Mouse (Mus musculus): ENCODE results near the gene Vgll4. TPM values are rescaled to one million over a fixed set of nuclear protein-coding genes. Genes with fewer than 3 reads are reported as not detected.
A peak's percentile ranks its signal among the peaks of the same experiment; 100 is the strongest.

Gene Vgll4
- polyA plus RNA-seq, 1 experiment from 2014 or later = 129 TPM

DNA sequence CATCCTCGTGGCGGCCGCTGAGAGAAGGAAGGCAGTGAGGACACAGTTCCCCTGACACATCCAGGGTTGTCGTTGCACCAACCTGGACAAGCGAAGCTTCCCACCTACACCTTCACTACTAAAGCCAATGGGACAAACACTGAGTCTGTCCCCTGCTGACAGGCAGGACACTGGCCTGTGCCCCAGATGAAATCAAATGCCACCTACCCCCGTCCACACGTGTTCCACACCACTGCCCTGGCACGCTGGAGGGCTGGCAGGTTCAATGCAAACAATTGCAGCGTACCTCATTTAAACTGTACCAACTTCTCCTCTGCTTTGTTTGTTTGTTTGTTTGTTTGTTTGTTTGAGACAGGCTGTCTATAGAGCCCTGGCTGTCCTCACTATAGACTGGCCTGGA lies 50.8 kb downstream of the Vgll4 start:
- H3K9me3 ChIP-seq (replicated peaks) = no peaks in the 10 kb centered on the region
- peak overlapping the region; percentile 96 for H3K27ac ChIP-seq
- H3K27me3 ChIP-seq (ENCODE audit: low read depth, poor library complexity, severe bottlenecking) = no peaks in the 10 kb centered on the region
- H3K4me1 ChIP-seq = peaks cover 58% of the 10 kb centered on the region
- DNase-seq (ENCODE audit: low spot score) = no peak
- H3K4me3 ChIP-seq = peak overlapping the region; percentile 73
- WGBS = 88% methylated on average over 9 of the region's 9 CpGs
- H3K36me3 ChIP-seq = peaks cover 9% of the 10 kb centered on the region

DNA sequence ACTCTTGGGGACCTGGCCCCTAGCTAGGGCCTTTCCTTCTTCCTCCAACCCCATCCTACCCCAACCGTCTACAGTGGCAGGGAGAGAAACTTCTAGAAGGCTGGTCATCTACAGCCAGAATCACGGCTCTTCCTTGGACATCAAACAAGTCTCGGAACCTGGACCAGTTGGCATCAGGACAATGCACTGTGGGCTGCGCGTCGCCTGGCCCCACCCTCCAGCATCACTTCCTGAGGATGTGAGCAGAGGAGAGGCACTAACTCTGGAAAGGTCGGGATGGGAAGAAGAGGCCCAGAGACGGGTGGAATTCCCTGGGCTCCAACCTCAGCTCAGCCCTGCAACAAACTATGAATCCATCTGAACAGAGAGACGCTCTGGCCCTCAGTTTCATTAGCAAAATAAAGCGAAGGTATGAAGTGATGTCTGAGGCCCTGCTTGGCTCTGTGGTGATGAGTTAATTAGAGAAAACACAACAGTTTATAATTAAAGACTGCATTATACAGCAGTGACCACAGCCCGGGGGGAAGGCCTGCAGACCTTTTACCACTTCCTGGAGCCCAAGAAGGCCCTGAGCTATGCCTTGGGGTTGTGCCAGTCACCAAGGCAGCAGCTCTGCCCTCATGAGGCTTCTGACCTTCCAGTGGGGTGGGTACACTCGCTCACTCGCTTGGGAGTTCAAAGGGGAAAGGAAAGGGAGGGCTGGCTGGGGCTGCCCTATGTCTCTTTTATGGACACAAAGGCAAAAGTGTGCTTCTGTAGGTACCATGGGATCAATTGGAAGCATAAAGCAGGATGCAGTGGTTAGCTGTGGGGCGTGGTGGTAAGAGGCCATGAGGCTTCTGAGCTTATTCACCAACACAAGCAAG lies 51.8 kb downstream of the Vgll4 start:
- no peaks in the 10 kb centered on the region for H3K9me3 ChIP-seq (replicated peaks)
- WGBS = 59% methylated on average over 14 of the region's 14 CpGs
- H3K4me3 ChIP-seq = peak overlapping the region; percentile 73
- H3K36me3 ChIP-seq = peaks cover 9% of the 10 kb centered on the region
- no peak for DNase-seq (ENCODE audit: low spot score)
- no peaks in the 10 kb centered on the region for H3K27me3 ChIP-seq (ENCODE audit: low read depth, poor library complexity, severe bottlenecking)
- peak overlapping the region; percentile 96 for H3K27ac ChIP-seq
- H3K4me1 ChIP-seq = peaks cover 68% of the 10 kb centered on the region

DNA sequence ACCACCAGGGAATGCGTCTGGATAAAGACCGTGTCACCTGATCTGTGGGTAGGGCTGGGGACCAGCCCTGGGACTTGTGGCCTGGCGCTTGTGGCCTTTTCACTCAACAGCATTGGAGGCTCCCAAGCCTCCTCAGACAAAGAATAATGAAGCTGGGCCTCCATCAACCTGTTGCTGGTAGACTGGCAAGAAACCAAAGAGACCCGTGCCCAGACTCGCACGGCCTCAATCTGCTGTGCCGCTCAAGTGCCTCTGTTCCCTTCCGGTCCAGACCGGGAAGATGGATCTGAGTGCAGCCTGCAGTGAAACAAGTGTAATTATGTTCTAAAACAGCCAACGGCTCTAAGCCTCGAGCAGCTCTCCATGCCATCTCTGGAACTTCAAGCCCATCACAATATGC lies 52.7 kb downstream of the Vgll4 start:
- Histone ChIP-seq H3K36me3 (peaks cover 9% of the 10 kb centered on the region), H3K4me3 (peak overlapping the region; percentile 73), H3K4me1 (peaks cover 77% of the 10 kb centered on the region), H3K27ac (peak overlapping the region; percentile 76), H3K9me3 (replicated peaks) (no peaks in the 10 kb centered on the region), H3K27me3 (ENCODE audit: low read depth, poor library complexity, severe bottlenecking) (no peaks in the 10 kb centered on the region)
- no peak for DNase-seq (ENCODE audit: low spot score)
- WGBS = 41% methylated on average over 11 of the region's 11 CpGs

DNA sequence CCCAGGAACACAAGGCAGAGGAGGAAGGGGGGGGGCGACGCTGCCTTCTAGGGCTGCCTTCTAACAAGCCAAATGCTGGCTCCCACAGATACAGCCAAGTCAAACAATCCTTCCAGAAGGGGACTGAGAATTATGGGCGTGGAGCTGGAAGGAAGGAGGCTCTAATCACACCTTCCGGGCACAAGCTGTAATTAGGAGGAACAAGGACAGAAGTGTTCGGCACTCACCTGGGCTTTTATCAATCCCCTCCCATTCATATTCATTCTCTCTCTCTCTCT lies 53.1 kb downstream of the Vgll4 start:
- Histone ChIP-seq H3K27me3 (ENCODE audit: low read depth, poor library complexity, severe bottlenecking) (no peaks in the 10 kb centered on the region), H3K9me3 (replicated peaks) (no peaks in the 10 kb centered on the region), H3K4me3 (peak overlapping the region; percentile 73), H3K36me3 (peaks cover 11% of the 10 kb centered on the region), H3K4me1 (peaks cover 82% of the 10 kb centered on the region), H3K27ac (peak overlapping the region; percentile 76)
- WGBS = 8% methylated on average over 5 of the region's 5 CpGs
- no peak for DNase-seq (ENCODE audit: low spot score)

DNA sequence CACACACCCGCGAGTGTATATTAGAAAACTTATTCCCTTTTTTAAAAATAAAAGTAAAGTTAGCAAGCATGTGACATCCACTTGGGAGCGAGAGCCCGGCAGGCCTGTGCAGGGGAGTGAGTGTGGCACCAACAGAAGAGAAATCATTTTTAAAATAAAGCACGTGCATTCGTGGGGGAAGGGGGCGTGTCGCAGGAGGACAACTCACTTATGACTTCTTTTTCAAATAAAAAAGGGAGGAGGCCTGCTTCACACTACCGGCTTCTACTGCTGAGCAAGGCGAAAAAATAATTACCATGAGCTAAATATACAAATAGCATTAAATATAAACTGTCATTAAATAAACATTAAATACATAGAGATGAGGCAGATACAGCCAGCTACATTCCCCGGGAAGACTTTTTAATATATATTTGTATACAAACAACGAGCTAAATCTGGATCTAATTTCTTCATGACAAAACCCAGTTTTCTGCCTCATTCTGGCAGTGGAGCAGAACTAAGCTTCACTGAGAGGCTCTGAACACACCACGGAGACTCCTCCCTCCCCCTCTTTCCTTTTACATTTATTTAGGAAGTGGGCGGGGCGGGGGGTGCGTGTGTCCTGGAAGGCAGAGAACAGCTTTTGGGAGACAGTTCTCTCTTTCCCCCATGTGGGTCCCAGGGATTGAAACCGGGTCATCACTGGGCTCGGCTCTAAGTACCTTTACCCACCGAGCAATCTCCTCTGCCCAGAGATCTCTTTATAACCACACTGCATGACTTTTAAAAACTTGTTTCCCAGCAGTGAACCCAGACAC lies 53.7 kb downstream of the Vgll4 start:
- DNase-seq (ENCODE audit: low spot score) = no peak
- Histone ChIP-seq H3K27ac (peak overlapping the region; percentile 76), H3K36me3 (peaks cover 15% of the 10 kb centered on the region), H3K4me3 (peak overlapping the region; percentile 73), H3K27me3 (ENCODE audit: low read depth, poor library complexity, severe bottlenecking) (no peaks in the 10 kb centered on the region), H3K9me3 (replicated peaks) (no peaks in the 10 kb centered on the region), H3K4me1 (peaks cover 87% of the 10 kb centered on the region)
- 44% methylated on average over 19 of the region's 19 CpGs for WGBS

DNA sequence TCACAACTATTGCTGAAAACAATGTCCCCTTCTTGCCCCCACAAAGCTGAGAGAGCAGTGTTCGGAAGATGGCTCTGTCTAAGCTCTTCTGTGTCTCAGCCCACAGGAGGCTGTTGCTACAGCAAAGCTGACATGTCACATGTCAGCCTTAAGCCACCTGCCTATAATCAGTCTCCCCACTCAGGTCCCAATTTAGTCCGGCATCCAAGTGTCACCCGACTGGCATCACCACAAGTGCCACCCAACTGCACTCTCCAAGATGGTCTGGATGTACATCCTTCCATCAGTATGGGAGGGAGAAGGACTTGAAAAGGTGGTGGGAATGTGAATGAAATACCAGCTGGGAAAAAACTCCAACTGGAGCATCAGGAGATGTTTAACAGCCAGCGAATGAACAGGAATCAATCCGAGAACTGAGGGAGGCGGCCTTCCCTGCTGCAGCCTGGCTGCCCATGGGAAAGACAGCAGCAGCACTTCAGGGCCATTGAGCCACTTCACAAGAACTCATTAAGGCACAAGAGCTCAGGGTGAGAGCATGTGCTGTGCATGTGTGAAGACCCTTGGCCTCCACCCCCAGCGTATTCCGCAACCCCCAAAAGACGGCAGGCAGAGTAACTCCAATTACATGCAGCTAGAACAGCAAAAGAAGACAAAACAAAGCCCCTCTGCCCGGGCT lies 55.6 kb downstream of the Vgll4 start:
- Histone ChIP-seq H3K4me3 (peak overlapping the region; percentile 18), H3K9me3 (replicated peaks) (no peaks in the 10 kb centered on the region), H3K27ac (peak overlapping the region; percentile 46), H3K36me3 (peaks cover 19% of the 10 kb centered on the region), H3K4me1 (peaks cover 83% of the 10 kb centered on the region), H3K27me3 (ENCODE audit: low read depth, poor library complexity, severe bottlenecking) (no peaks in the 10 kb centered on the region)
- DNase-seq (ENCODE audit: low spot score) = peak; percentile 59
- WGBS = 37% methylated on average over 10 of the region's 10 CpGs

DNA sequence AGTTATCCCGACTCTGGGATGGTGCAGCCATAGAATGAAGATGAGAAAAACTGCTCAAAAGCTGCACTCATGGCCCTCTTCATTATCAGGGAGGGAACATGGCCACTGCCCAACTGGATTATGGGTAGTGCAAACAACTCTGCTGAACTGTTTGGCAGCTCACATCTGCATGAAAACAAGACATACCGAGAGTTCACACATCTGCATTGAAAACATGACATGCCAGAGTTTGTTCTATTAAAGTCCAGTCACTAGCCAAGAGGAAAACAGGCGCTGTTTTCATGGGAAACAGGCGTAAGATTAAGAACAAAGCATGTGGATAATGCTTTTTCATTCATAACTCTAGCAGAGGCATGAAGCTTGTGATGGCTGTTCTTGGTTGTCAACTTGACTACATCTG lies 56.7 kb downstream of the Vgll4 start:
- DNase-seq (ENCODE audit: low spot score) = no peak
- Histone ChIP-seq H3K9me3 (replicated peaks) (no peaks in the 10 kb centered on the region), H3K36me3 (peaks cover 21% of the 10 kb centered on the region), H3K27ac (peak overlapping the region; percentile 53; the same call in 1 of the 2 replicates), H3K4me1 (peaks cover 73% of the 10 kb centered on the region), H3K4me3 (no peak overlapping the region), H3K27me3 (ENCODE audit: low read depth, poor library complexity, severe bottlenecking) (no peaks in the 10 kb centered on the region)
- WGBS = 46% methylated on average over 4 of the region's 4 CpGs

DNA sequence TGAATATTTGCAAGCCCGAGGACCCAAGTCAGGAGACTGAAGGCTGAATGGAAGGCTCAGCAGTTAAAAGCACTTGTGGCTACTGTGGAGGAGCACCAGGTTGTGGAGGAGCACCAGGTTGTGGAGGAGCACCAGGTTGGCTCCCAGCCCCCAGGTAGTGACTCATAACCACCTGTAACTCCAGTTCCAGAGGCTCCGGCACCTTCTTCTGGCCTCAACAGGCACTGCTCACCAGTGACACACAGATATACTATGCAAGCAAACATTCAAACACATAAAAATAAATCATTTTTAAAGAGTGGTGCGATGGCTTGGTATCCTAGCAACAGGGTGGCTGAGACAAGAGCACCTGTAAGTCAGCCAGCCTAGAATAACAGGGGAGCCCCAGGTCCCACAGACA lies 58.3 kb downstream of the Vgll4 start:
- WGBS = 93% methylated on average over 3 of the region's 3 CpGs
- Histone ChIP-seq H3K27ac (no peak overlapping the region), H3K9me3 (replicated peaks) (no peaks in the 10 kb centered on the region), H3K4me1 (peaks cover 66% of the 10 kb centered on the region), H3K27me3 (ENCODE audit: low read depth, poor library complexity, severe bottlenecking) (no peaks in the 10 kb centered on the region), H3K4me3 (no peak overlapping the region), H3K36me3 (peaks cover 22% of the 10 kb centered on the region)
- no peak for DNase-seq (ENCODE audit: low spot score)

DNA sequence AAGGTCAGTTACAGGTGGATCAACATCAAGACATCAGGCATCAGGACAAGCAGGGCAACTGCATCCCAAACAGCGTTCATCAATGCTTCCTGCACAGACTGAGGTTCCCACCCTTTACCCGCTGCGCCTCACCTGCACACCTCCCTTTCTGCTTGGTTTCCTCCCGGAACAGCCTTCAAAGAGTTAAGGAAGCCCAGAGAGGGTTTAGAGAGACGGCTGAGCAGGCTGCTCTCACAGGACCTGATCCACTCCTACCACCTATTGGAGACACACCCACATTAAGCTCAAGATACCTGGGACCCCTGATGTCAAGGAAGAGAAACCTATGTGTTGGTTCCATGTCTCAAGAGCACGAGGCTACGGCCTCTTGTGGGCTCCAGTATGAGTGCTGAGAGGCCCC lies 60.0 kb downstream of the Vgll4 start:
- H3K36me3 ChIP-seq = peaks cover 22% of the 10 kb centered on the region
- DNase-seq (ENCODE audit: low spot score) = no peak
- no peak overlapping the region for H3K27ac ChIP-seq
- H3K4me3 ChIP-seq = no peak overlapping the region
- H3K4me1 ChIP-seq = peaks cover 66% of the 10 kb centered on the region
- H3K9me3 ChIP-seq (replicated peaks) = no peaks in the 10 kb centered on the region
- 88% methylated on average over 7 of the region's 7 CpGs for WGBS
- H3K27me3 ChIP-seq (ENCODE audit: low read depth, poor library complexity, severe bottlenecking) = no peaks in the 10 kb centered on the region

DNA sequence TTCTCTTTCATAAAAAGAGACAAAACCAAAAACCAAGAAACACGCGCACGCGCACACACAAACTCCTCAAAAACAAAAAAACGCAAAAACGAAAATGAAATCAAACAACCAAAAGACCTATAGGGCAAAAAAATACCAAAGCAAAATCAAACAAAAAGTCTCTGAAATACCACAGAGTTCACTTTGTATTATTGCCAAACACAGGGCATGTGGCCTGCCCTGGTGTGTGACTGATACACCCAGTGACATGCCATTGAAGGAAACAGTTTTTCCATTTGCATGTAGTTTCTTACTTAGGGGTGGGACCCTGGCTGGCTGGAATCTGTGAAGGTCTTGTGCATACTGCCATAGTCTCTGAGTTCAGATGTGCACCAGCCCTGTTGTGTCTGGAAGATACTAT lies 62.3 kb downstream of the Vgll4 start:
- Histone ChIP-seq H3K4me1 (peaks cover 66% of the 10 kb centered on the region), H3K36me3 (peaks cover 25% of the 10 kb centered on the region), H3K4me3 (no peak overlapping the region), H3K27me3 (ENCODE audit: low read depth, poor library complexity, severe bottlenecking) (no peaks in the 10 kb centered on the region), H3K9me3 (replicated peaks) (no peaks in the 10 kb centered on the region), H3K27ac (no peak overlapping the region)
- no peak for DNase-seq (ENCODE audit: low spot score)
- WGBS = 98% methylated on average over 6 of the region's 6 CpGs

DNA sequence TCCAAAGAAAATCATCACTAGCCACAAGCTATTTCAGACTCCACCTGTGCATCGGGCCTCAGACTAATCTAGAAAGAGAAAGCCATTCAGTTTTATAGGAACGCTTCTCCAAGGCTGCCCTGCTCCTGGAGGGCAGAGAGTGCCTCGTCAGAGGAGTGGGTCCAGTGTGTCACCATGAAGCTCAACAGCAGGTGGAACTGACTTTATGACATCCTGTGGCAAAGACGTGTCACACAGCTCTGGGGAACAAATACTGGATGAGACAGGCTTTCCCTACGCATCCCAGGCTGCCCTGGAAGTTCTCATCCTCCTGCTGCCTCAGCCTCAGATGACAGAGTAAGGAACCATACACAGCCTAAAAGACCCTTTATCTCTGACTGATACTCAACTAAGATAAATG lies 63.6 kb downstream of the Vgll4 start:
- no peak for DNase-seq (ENCODE audit: low spot score)
- Histone ChIP-seq H3K27ac (no peak overlapping the region), H3K9me3 (replicated peaks) (no peaks in the 10 kb centered on the region)

DNA sequence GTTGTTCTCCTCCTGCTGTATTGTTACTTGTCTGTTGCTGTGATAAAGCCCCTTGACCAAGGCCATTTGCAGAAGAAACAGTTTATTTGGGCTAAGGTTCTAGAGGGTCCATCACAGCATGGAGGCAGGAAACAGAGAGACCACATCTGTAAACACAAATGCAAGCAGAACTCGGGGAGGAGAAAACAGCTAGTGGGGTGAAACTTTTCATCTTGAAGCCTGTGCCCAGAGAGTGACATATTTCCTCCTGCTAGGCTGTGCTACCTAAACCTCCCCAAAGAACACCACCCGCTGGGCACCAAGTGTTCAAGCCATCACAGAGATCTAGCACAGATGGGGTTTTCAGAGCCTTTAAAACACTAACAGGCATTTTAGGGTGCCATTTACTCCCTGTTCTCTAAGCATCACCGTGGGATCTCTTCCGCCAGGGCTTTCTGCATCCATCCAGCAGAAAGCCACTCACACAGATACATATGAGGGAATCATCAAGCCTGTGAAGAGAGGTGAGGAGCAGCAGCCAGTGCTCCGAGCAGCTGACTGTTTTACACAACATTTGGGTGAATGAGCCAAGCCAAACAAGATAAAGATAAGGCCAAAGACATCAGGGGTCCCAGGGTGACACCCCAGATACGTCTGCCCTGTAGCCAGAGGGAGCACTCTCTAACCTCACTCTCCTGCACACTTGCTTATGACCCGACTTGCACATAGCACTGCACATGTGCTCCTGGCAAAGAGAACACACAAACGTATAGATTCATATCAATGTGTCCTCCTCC lies 64.4 kb downstream of the Vgll4 start:
- WGBS = 74% methylated on average over 8 of the region's 8 CpGs
- no peak overlapping the region for H3K27ac ChIP-seq

More for the DNA sequence above, 63.6 kb downstream of the Vgll4 start:
- 65% methylated on average over 5 of the region's 5 CpGs for WGBS
- Histone ChIP-seq H3K4me1 (peaks cover 66% of the 10 kb centered on the region), H3K36me3 (peaks cover 20% of the 10 kb centered on the region), H3K4me3 (no peak overlapping the region), H3K27me3 (ENCODE audit: low read depth, poor library complexity, severe bottlenecking) (no peaks in the 10 kb centered on the region)

More for the DNA sequence above, 64.4 kb downstream of the Vgll4 start:
- Histone ChIP-seq H3K4me1 (peaks cover 73% of the 10 kb centered on the region), H3K36me3 (peaks cover 19% of the 10 kb centered on the region), H3K4me3 (no peak overlapping the region), H3K27me3 (ENCODE audit: low read depth, poor library complexity, severe bottlenecking) (no peaks in the 10 kb centered on the region), H3K9me3 (replicated peaks) (no peaks in the 10 kb centered on the region)
- no peak for DNase-seq (ENCODE audit: low spot score)

Data from limb, embryonic 10.5 days (tissue).